Mouse (Mus musculus) lung, embryonic 16.5 days (tissue): ENCODE measurements around the gene Cdc42ep1. TPM values are rescaled to one million over a fixed set of nuclear protein-coding genes. Genes with fewer than 3 reads are reported as not detected.

Source experiments
- ATAC-seq: fragments of 200-750 bp; cut with Nextera tagmentation; 2 replicates; pipeline ENCODE4 v1.8.0; 2017; ENCODE audit warnings: low read depth, mild to moderate bottlenecking, moderate library complexity
- H3K27ac ChIP-seq: fragments of 300-500 bp; sonication (generic); 2 replicates; pipeline ENCODE4 v1.5.1; 2014; ENCODE audit warnings: mild to moderate bottlenecking, control low read depth, low read length
- H3K27me3 ChIP-seq: fragments of 300-500 bp; sonication (generic); 2 replicates; pipeline ENCODE4 v1.6.1; 2014; ENCODE audit warnings: low read depth, low read length, mixed read lengths; ENCODE audit not compliant: control insufficient read depth, insufficient read depth
- H3K36me3 ChIP-seq: fragments of 300-500 bp; sonication (generic); 2 replicates; pipeline ENCODE4 v1.6.1; 2014; ENCODE audit warnings: low read length; ENCODE audit not compliant: control insufficient read depth, insufficient read depth
- H3K4me1 ChIP-seq: fragments of 300-500 bp; sonication (generic); replicated peaks from 2 replicates; pipeline ENCODE4 v1.6.1; 2014; ENCODE audit warnings: low read length, mixed read lengths; ENCODE audit not compliant: control insufficient read depth, insufficient read depth
- H3K4me2 ChIP-seq: fragments of 300-500 bp; sonication (generic); 2 replicates; pipeline ENCODE4 v1.6.1; 2014; ENCODE audit warnings: low read depth, low read length, control low read depth
- H3K4me3 ChIP-seq: fragments of 300-500 bp; sonication (generic); 2 replicates; pipeline ENCODE4 v1.5.1; 2014; ENCODE audit warnings: mild to moderate bottlenecking, low read length, control low read depth
- H3K9ac ChIP-seq: fragments of 300-500 bp; sonication (generic); 2 replicates; pipeline ENCODE4 v1.6.1; 2014; ENCODE audit warnings: low read length, control low read depth
- H3K9me3 ChIP-seq: fragments of 300-500 bp; sonication (generic); 2 replicates; pipeline ENCODE4 v1.6.1; 2016; ENCODE audit warnings: low read length; ENCODE audit not compliant: control insufficient read depth
- WGBS: fragments of 180-500 bp; shearing (Covaris S2); extraction: QIAGEN DNeasy Blood & Tissue Kit; methylation state at CpG from one replicate; pipeline ENCODE4 v1.1.7; 2014; 5-methylcytosine and 5-hydroxymethylcytosine counted together
- microRNA-seq: library from miRNA; unstranded; fragments of <30 nt; microRNA quantifications from one replicate; pipeline ENCODE4, GENCODE M21; 2016
- polyA plus RNA-seq: library from polyadenylated mRNA; unstranded; fragments of >200 nt; fragmentation: Nextera tagmentation; extraction: Ambion mirVana; gene quantifications from 2 replicates; pipeline ENCODE4 v1.2.1, GENCODE M21; 2015

The Cdc42ep1 gene
- polyA plus RNA-seq, 1 experiment from 2014 or later: 113 TPM

DNA sequence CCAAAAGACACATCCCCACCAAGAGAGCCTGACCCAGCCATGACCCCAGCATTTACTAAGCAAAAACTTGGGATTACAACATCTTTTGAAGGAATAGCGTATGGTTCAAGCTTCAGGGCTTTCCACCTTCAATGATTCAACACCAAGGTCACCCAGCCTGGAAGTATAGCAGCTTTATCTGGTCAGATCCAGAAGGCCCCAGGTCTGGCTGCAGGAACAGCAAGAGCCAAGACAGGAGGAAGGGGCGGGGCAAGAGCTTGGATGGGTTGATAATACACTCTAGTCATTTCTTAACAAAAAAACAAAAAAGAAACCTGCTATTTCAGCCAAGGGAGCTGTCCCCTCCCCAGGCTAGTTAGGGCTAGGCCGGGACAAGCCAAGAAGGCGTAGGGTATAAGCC, 55.1 kb downstream of the Cdc42ep1 start:
- Histone ChIP-seq H3K9me3 (no peaks in the 10 kb centered on the region), H3K4me2 (no peak overlapping the region), H3K36me3 (peaks cover 2% of the 10 kb centered on the region; the same call in 1 of the 2 replicates), H3K9ac (no peak overlapping the region), H3K4me3 (no peak overlapping the region), H3K27ac (no peak overlapping the region), H3K27me3 (no peaks in the 10 kb centered on the region), H3K4me1 (peaks cover 29% of the 10 kb centered on the region)
- ATAC-seq: no peak
- 82% methylated on average over 4 of the region's 4 CpGs for WGBS

DNA sequence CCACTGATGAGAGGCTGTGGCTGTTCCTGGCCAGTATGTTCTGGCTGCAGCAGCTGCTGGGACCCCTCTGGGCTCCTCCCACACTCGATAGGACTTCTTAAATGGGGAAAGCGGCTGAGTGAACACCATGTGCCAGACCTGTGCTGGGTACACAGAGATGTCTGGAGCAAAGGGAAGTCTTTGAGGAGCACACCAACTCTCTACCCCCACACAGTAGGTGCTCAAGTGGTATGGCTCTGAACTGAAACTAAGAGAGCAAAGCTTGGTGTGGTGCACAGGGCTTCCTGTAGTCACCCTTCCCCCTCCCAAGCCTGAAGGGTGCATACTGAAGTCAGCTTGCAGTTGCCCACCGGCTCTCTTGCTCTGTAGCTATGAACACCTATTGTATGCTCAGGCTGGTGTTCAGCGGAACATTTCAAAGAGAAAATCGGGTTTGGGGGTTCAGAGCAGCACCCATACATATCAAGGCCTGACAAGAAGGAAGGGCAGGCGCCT, 56.1 kb downstream of the Cdc42ep1 start:
- H3K9ac ChIP-seq: peak overlapping the region; percentile 81
- no peak overlapping the region; the same call in 1 of the 2 replicates for H3K4me3 ChIP-seq
- 52% methylated on average over 6 of the region's 6 CpGs for WGBS
- no peaks in the 10 kb centered on the region for H3K9me3 ChIP-seq
- H3K27me3 ChIP-seq: no peaks in the 10 kb centered on the region
- H3K4me1 ChIP-seq: peaks cover 31% of the 10 kb centered on the region
- H3K4me2 ChIP-seq: peak overlapping the region; percentile 77
- peak overlapping the region; percentile 19; the same call in 1 of the 2 replicates for H3K27ac ChIP-seq
- peaks cover under 1% of the 10 kb centered on the region; the same call in 1 of the 2 replicates for H3K36me3 ChIP-seq
- ATAC-seq: no peak

DNA sequence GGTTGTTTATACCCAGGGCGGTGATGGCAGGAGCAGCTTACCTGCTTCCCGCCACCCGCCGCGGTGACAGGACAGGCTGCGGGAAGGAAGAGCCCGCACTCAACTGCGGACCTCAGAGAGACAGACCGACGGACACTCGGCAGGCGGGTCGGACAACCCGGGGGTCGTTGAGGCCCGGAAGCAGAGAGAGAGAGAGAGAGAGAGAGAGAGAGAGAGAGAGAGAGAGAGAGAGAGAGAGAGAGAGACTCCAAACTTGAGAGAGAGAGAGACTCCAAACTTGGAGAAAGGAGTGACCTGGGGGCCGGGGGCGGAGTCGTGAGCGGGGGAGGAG, 57.0 kb downstream of the Cdc42ep1 start, which contains the start of gene Gm49510:
Gene Gm49510, plus strand, starts transcription at position 259 of the 331 bp plus-strand sequence.
- ATAC-seq: no peak
- under 1% methylated on average over 17 of the region's 20 CpGs for WGBS

DNA sequence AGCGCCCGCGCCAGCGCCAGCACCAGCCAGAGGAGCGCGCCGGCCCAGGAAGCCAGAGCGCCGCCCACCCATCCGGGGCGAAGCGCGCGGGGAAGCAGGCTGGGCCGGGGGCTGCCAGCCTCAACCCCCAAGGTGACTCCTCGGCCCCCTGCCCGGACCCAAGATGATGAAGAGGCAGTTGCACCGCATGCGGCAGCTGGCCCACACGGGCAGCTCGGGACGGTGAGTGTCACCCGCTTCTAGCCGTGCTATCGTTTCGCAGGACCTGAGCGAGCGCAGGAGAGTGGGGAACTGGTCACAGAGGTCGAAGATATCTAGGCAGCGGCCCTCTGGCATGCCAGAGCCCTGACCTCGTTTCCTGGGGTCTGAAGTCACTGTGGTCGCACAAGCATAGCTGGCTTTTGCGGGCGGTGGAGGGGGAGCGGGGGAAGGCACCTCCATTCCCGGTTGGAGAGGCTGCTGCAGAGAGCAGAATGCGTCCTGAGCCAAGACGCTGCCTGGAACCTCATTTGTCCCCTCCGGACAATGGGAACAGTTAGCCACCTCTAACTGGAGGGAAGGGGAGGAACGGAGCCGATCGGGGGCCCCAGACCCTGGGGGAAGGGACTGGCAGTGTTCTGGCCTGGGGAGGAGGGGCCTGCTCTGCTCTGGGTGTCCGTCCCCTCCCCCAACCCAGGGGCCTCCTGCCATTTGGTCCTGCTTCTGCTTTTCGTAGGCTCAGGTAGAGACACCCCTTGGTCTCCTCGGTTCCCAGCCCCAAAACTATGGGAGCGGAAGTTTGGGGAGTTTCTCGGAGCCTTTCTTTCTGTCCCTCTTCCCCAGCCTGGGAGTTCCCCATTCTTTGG, 57.5 kb downstream of the Cdc42ep1 start, which contains the start of gene Sh3bp1:
Gene Sh3bp1, plus strand, starts transcription at position 29 of the 845 bp plus-strand sequence.
- Histone ChIP-seq H3K4me1 (peaks cover 27% of the 10 kb centered on the region), H3K36me3 (peaks cover 12% of the 10 kb centered on the region; the same call in 1 of the 2 replicates), H3K4me2 (peak within 1 kb of the TSS; percentile 77), H3K27ac (peak within 1 kb of the TSS; percentile 75), H3K4me3 (peak within 1 kb of the TSS; percentile 71), H3K9ac (peak within 1 kb of the TSS; percentile 81), H3K9me3 (no peaks in the 10 kb centered on the region), H3K27me3 (no peaks in the 10 kb centered on the region)
- under 1% methylated on average over 44 of the region's 47 CpGs for WGBS
- peak; percentile 66 for ATAC-seq

More for the DNA sequence above, 57.0 kb downstream of the Cdc42ep1 start, which contains the start of gene Gm49510:
- peak within 1 kb of the TSS; percentile 81 for H3K9ac ChIP-seq
- no peaks in the 10 kb centered on the region for H3K9me3 ChIP-seq
- peaks cover 7% of the 10 kb centered on the region; the same call in 1 of the 2 replicates for H3K36me3 ChIP-seq
- peak within 1 kb of the TSS; percentile 75 for H3K27ac ChIP-seq
- H3K4me2 ChIP-seq: peak within 1 kb of the TSS; percentile 77
- H3K27me3 ChIP-seq: no peaks in the 10 kb centered on the region
- H3K4me1 ChIP-seq: peaks cover 27% of the 10 kb centered on the region
- H3K4me3 ChIP-seq: peak within 1 kb of the TSS; percentile 71

Small RNA genes within 50 kb of the gene (microRNA-seq; reads per million reads assigned to microRNA genes)
- gene Mir6955: not detected

Other genes with a start within 250 kb of the Cdc42ep1 start
- 11.1 and 11.8 TPM in 2 replicates for gene Cyth4, start 245.6 kb upstream of the Cdc42ep1 start, polyA plus RNA-seq
- gene Elfn2, start 123.9 kb upstream of the Cdc42ep1 start, polyA plus RNA-seq: 0.09 and 0.15 TPM in 2 replicates
- gene Mfng, start 69.1 kb upstream of the Cdc42ep1 start, polyA plus RNA-seq: 40.8 and 43.1 TPM in 2 replicates
- gene Card10, start 39.6 kb upstream of the Cdc42ep1 start, polyA plus RNA-seq: 6.1 and 6.2 TPM in 2 replicates
- gene Lgals2, start 12.9 kb downstream of the Cdc42ep1 start, polyA plus RNA-seq: 1.0 and 1.2 TPM in 2 replicates
- gene Gga1, start 34.6 kb downstream of the Cdc42ep1 start, polyA plus RNA-seq: 58.3 and 63.1 TPM in 2 replicates
- gene Gm49510, start 57.0 kb downstream of the Cdc42ep1 start, polyA plus RNA-seq: 0.16 and 0.59 TPM in 2 replicates
- 37.3 and 41.8 TPM in 2 replicates for gene Sh3bp1, start 57.1 kb downstream of the Cdc42ep1 start, polyA plus RNA-seq
- gene Pdxp, start 71.3 kb downstream of the Cdc42ep1 start, polyA plus RNA-seq: 6.8 and 8.0 TPM in 2 replicates
- 796 and 862 TPM in 2 replicates for gene Lgals1, start 84.1 kb downstream of the Cdc42ep1 start, polyA plus RNA-seq
- 43.0 and 48.3 TPM in 2 replicates for gene Nol12, start 92.3 kb downstream of the Cdc42ep1 start, polyA plus RNA-seq
- 44.6 and 51.3 TPM in 2 replicates for gene Triobp, start 105.1 kb downstream of the Cdc42ep1 start, polyA plus RNA-seq
- gene H1f0, start 185.8 kb downstream of the Cdc42ep1 start, polyA plus RNA-seq: 516 and 576 TPM in 2 replicates
- not detected in 2 replicates for gene Galr3, start 199.3 kb downstream of the Cdc42ep1 start, polyA plus RNA-seq
- 52.6 and 56.7 TPM in 2 replicates for gene Ankrd54, start 220.3 kb downstream of the Cdc42ep1 start, polyA plus RNA-seq
- gene Eif3l, start 232.6 kb downstream of the Cdc42ep1 start, polyA plus RNA-seq: 196 and 209 TPM in 2 replicates